Mouse (Mus musculus): ENCODE measurements around the gene Fam111a. TPM values are rescaled to one million over a fixed set of nuclear protein-coding genes. Genes with fewer than 3 reads are reported as not detected.

Gene Fam111a
- total RNA-seq, 4 experiments from 2014 or later = 2.2 to 5.5 (median 4.6) TPM

DNA sequence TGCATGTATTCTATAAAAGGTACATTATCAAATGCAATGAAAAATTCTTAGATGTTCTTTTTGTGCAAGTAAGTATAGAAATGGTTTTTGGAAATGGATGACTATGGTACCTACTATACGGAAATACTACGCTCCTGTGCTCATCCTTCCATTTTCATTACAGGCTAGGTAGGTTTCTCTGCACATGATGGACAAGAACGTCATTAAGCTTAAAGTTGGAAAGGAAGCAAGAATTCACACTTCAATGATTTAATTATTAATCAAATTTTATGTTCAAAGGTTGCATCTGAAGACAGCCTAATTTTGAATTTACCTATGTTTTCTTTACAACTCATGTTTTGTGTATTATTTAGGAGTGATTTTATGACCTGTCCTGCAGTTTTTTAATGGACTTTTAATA is 88.7 kb downstream of the Fam111a start:
- DNase-seq = no peak

DNA sequence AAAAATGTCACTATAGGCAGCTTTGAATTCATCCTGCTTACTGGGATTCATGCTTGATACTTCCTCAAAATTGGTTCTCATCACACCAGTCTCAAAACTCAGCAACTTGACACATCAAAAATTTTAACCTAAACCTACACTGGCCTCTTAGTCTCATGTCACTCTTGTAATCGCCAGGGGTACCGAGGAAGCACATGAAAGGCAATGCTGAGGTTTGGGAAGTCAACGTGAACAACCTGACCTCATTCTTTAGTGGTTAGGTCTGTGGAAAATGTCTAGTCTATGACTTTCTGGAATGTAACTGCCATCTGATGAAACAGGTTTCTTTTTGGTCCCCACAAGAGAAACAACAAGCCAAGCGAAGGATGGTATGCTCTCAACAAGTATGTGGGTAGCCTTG is 89.4 kb downstream of the Fam111a start:
- no peak for DNase-seq

GRCm38 (mm10) chr19:12636863-12637262 is 91.3 kb downstream of the Fam111a start:
- DNase-seq = no peak

- DNase-seq = no peak
Measured at GRCm38 (mm10) chr19:12638049-12638448, 92.5 kb downstream of the Fam111a start.

Other genes starting within 250 kb of the Fam111a start
- gene Olfr1436, start 246.6 kb upstream of the Fam111a start, total RNA-seq (2022) = not detected
- gene Olfr1437, start 220.6 kb upstream of the Fam111a start, total RNA-seq (2022) = not detected
- gene Olfr1438-ps1, start 209.8 kb upstream of the Fam111a start, total RNA-seq (2022) = not detected
- gene Olfr1440, start 158.5 kb upstream of the Fam111a start, total RNA-seq (2022) = not detected
- not detected for gene Olfr1441, start 128.3 kb upstream of the Fam111a start, total RNA-seq (2022)
- gene Pfpl, start 117.8 kb upstream of the Fam111a start, total RNA-seq (2022) = not detected
- gene Mpeg1, start 85.0 kb upstream of the Fam111a start, total RNA-seq (2022) = 10 to 100 TPM; 29.9 to 72.1 (median 53.2) TPM
- gene Dtx4, start 44.3 kb upstream of the Fam111a start, total RNA-seq (2022) = 10 to 100 TPM; 12.6 to 26.3 (median 19.7) TPM
- under 1 TPM in 1 of 4 experiments, not detected in 3; 0.16 TPM for gene Gm4952, start 54.2 kb downstream of the Fam111a start, total RNA-seq (2022)
- gene Glyat, start 87.6 kb downstream of the Fam111a start, total RNA-seq (2022) = not detected
- not detected for gene Olfr1442, start 124.7 kb downstream of the Fam111a start, total RNA-seq (2022)
- not detected for gene Olfr1443, start 132.4 kb downstream of the Fam111a start, total RNA-seq (2022)
- gene Keg1, start 150.0 kb downstream of the Fam111a start, total RNA-seq (2022) = under 1 TPM in 1 of 4 experiments, not detected in 3; 0.35 TPM
- gene Cntf, start 219.9 kb downstream of the Fam111a start, total RNA-seq (2022) = 1 to 10 TPM; 1.1 to 3.6 (median 2.3) TPM